Mouse (Mus musculus) brown adipose tissue, adult 24 weeks (tissue): ENCODE data around the gene Tbrg4. TPM values are rescaled to one million over a fixed set of nuclear protein-coding genes. Genes with fewer than 3 reads are reported as not detected.

Source experiments
- H3K27ac ChIP-seq: fragments of 200-500 bp; replicated peaks from 2 replicates; pipeline ENCODE4 v1.5.1; 2012; ENCODE audit warnings: low read depth, mild to moderate bottlenecking, low read length
- H3K4me1 ChIP-seq: fragments of 200-500 bp; 2 replicates; pipeline ENCODE4 v1.6.1; 2012; ENCODE audit warnings: low read length, mixed read lengths; ENCODE audit not compliant: control insufficient read depth, insufficient read depth, insufficient read length
- H3K4me3 ChIP-seq: fragments of 200-500 bp; 2 replicates; pipeline ENCODE4 v1.5.1; 2012; ENCODE audit warnings: low read depth, mild to moderate bottlenecking, low read length, moderate library complexity; ENCODE audit not compliant: insufficient read depth
- polyA plus RNA-seq: library from polyadenylated mRNA; stranded (reverse); fragments of >200 nt; gene quantifications from 2 replicates; pipeline ENCODE4 v1.2.4, GENCODE M21; 2012; ENCODE audit not compliant: missing spikeins, insufficient read depth, insufficient read length

The Tbrg4 gene
- polyA plus RNA-seq, 1 experiment: 57.7 TPM

GRCm38 (mm10) chr11:6602662-6603061 lies 23.2 kb downstream of the Tbrg4 start:
- H3K4me3 ChIP-seq: no peak overlapping the region
- no peaks in the 10 kb centered on the region; the same call in 1 of the 2 replicates for H3K4me1 ChIP-seq
- H3K27ac ChIP-seq: no peak overlapping the region

DNA sequence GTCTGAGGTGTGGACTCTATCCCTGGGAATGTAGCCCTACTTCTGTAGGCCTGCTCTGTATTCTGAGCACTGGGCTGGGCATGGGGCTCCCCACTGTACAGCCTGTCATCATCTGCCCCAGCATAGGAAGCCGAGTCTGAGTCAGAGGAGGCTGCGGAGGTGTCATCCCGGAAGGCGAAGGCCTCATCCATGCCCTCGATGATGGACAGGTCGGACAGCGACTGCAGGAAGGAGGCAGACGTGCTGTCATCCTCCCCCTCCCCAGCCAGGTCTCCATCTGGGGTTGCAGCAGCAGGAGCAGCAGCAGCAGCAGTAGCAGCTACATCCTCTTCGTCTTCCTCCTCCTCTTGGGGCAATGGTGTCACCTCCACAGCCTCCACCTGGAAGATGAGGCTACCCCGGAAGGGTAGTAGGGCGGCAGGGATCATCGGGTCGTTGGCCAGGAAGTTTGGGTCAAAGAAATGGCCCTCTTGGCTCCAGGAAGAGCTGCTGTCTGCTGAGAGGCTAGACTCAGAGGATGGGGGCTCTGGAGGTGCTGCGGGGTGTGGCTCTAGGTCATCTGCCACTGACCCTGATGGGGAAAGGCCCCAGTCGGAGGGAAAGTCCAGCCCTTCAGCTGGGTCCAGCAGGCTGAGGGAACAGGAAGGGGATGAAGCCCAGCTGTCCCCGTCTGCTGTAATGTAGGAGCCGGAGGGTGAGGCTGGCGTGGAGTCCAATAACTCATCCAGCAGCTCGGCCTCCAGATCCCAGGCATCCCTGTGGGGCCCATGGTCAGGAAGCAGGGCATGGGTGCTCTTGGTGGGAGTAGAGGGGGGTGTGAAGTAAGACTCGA lies 24.0 kb downstream of the Tbrg4 start:
- H3K27ac ChIP-seq: no peak overlapping the region
- H3K4me3 ChIP-seq: no peak overlapping the region
- no peaks in the 10 kb centered on the region; the same call in 1 of the 2 replicates for H3K4me1 ChIP-seq

- H3K4me1 ChIP-seq: no peaks in the 10 kb centered on the region; the same call in 1 of the 2 replicates
- H3K27ac ChIP-seq: no peak overlapping the region
Measured at GRCm38 (mm10) chr11:6600284-6600944, 25.5 kb downstream of the Tbrg4 start.

GRCm38 (mm10) chr11:6599831-6600230 lies 26.0 kb downstream of the Tbrg4 start:
- no peak overlapping the region for H3K4me3 ChIP-seq
- H3K27ac ChIP-seq: no peak overlapping the region
- no peaks in the 10 kb centered on the region; the same call in 1 of the 2 replicates for H3K4me1 ChIP-seq

More at GRCm38 (mm10) chr11:6600284-6600944, 25.5 kb downstream of the Tbrg4 start:
- H3K4me3 ChIP-seq: no peak overlapping the region

GRCm38 (mm10) chr11:6599011-6599681 lies 26.7 kb downstream of the Tbrg4 start:
- Histone ChIP-seq H3K27ac (no peak overlapping the region), H3K4me3 (no peak overlapping the region), H3K4me1 (no peaks in the 10 kb centered on the region; the same call in 1 of the 2 replicates)

DNA sequence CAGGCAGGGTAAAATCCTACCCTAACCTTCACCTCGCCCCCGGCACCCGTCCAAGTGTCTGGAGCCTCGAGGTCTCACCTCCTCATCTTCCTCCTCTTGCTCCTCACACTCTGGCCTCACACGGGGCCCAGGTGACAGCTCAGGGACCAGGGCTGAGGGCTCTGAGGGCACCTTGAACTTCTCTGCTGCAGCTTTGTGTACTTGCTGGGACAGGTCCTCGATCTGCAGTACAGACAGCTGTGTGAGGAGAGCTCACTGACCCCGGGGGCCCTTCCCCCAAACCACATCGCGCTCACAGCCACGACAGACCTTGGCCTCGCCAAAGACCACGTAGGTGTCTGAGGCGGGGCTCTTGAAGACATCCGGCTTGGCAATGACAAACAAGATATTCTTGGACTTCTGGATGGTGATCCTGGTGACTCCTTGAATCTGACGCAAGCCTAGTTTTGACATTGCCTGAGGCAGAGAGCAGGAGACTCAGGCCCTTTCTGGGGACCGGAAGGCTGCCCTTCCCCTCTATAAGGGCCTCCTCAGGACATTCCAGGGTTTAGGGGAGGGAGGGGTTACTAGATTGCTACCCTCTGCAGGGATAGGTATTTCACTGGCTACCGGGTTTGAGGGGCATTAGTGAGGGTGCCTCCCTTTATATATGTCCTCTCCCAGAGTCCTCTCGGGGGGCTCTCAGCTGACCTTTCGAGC lies 27.5 kb downstream of the Tbrg4 start:
- H3K4me3 ChIP-seq: no peak overlapping the region
- H3K27ac ChIP-seq: no peak overlapping the region
- no peaks in the 10 kb centered on the region for H3K4me1 ChIP-seq

- no peaks in the 10 kb centered on the region for H3K4me1 ChIP-seq
- H3K4me3 ChIP-seq: no peak overlapping the region
- H3K27ac ChIP-seq: no peak overlapping the region
Measured at GRCm38 (mm10) chr11:6597523-6597922, 28.3 kb downstream of the Tbrg4 start.

- no peak overlapping the region for H3K4me3 ChIP-seq
- H3K4me1 ChIP-seq: no peaks in the 10 kb centered on the region
- no peak overlapping the region for H3K27ac ChIP-seq
Measured at GRCm38 (mm10) chr11:6596616-6597015, 29.3 kb downstream of the Tbrg4 start.

DNA sequence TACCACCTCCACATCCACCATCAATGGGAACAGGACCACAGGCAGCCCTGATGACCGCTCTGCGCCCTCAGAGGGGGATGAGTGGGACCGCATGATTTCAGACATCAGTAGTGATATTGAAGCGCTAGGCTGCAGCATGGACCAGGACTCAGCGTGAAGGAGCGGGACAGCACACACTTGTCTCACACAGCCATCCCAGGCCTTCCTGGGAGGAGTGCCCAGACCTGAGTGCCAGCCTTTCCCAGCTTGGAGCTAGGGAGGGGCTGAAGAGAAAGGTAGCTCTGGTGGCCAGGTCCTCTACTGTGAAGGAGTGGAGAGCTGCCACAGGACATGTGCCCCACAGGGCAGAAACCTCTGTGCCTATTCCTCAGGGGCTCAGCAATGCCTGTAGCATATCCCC lies 29.7 kb downstream of the Tbrg4 start:
- Histone ChIP-seq H3K4me1 (no peaks in the 10 kb centered on the region), H3K4me3 (no peak overlapping the region), H3K27ac (no peak overlapping the region)

GRCm38 (mm10) chr11:6595339-6595738 lies 30.5 kb downstream of the Tbrg4 start:
- Histone ChIP-seq H3K4me1 (no peaks in the 10 kb centered on the region), H3K27ac (no peak overlapping the region), H3K4me3 (no peak overlapping the region)

DNA sequence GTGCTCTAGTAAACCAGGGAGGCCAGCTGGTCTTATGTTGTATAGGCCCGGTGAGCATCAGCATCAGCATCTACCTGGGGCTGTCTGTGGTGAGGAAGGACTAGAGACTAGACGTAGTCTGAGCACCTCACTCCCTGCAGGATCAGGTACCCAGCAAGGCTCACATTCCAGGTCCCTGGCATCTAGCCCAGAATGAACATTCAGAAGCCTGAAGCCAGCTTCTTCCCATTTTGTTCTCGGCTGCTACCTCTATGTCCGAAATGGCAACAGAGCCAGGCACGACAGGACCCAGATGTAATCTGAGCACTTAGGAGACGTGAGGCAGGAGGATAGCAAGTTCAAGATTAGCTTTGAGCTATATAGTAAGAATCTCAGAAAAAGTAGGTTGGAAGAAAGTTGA lies 31.0 kb downstream of the Tbrg4 start:
- H3K4me1 ChIP-seq: no peaks in the 10 kb centered on the region
- no peak overlapping the region for H3K27ac ChIP-seq
- H3K4me3 ChIP-seq: no peak overlapping the region

- no peaks in the 10 kb centered on the region for H3K4me1 ChIP-seq
- H3K4me3 ChIP-seq: no peak overlapping the region
- no peak overlapping the region for H3K27ac ChIP-seq
Measured at GRCm38 (mm10) chr11:6593406-6593805, 32.5 kb downstream of the Tbrg4 start.

DNA sequence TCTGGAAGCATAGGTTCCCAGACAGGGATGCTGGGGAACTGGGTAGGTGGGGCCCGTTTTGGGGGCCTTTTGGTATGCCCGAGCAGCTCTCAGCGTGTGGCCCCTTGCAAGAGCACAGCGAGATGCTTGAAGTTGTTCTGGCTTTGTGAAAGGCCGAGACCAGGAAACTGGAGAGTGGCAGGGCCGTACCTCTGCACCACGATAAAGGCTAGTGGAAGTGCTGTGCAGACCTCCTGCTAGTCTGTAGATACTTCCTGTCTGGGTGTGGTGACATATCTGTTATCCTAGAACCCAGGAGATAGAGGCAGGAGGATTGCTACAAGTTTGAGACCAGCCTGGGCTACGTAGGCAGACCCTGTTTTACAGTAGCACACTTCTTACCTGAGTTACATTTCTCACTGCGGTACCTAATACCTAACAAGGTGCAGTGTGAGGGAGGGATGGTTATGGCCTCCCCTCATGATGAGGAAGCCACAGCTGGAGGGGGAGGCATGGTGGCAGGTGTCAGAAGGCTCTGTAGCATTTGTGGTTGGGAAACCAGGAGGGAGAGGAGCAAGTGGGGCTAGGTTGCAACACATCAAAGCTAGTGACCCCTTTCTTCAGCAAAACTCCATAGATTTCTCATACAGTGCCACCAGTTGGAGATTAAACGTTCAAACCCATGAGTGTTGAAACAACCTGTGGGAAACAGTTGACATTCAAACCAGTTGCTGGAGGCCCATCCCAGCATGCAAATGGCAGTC lies 34.8 kb downstream of the Tbrg4 start:
- H3K4me3 ChIP-seq: no peak overlapping the region
- no peak overlapping the region for H3K27ac ChIP-seq
- no peaks in the 10 kb centered on the region for H3K4me1 ChIP-seq

DNA sequence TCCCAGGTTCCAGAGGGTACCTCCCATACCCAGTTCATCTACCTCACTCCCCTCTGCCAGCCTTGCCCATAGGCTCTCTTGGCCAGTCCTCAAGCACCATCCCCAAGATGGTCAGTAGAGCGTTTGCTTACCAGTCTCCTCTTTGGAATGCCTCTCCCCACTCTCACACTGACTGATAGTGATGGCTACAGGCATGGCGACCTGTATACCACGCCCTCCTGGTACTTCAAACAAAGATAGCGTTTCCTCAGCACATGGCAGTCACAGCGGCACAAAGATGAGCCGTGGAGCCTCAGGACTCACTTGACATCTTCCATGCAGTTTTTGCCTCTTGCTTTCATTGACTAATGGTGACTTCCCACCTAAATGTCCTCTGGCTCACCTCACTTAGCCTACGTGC lies 36.0 kb downstream of the Tbrg4 start:
- Histone ChIP-seq H3K4me1 (peaks cover 4% of the 10 kb centered on the region; the same call in 1 of the 2 replicates), H3K27ac (no peak overlapping the region), H3K4me3 (no peak overlapping the region)
